In genomic region chr7:74445148-74445547, GRCm38 (mm10) we compare ENCODE assay signal across 17 mouse cellular contexts.
"Had no signal": no experiment of that assay in that cellular context is flagged by ENCODE, and none has a peak within 500 bp of the region (broad histone marks: within the 10 kb centered on the region; RNA-seq: fewer than 3 reads in every experiment).

No protein-coding gene starts in this region.

- ATAC-seq: liver, embryonic 12.5 days; midbrain, embryonic 13.5 days; midbrain, embryonic 16.5 days had no signal

- H3K9me3 ChIP-seq: liver, embryonic 12.5 days; midbrain, embryonic 10.5 days; midbrain, embryonic 13.5 days; neural tube, embryonic 12.5 days had no signal

- H3K27me3 ChIP-seq: liver, embryonic 12.5 days; midbrain, embryonic 13.5 days; neural tube, embryonic 12.5 days had no signal

- H3K36me3 ChIP-seq: liver, embryonic 12.5 days; midbrain, embryonic 10.5 days; midbrain, embryonic 13.5 days; neural tube, embryonic 12.5 days had no signal

- H3K27ac ChIP-seq: liver, embryonic 12.5 days; liver, embryonic 14.5 days; midbrain, embryonic 10.5 days; midbrain, embryonic 13.5 days; neural tube, embryonic 12.5 days had no signal

- H3K9ac ChIP-seq: liver, embryonic 12.5 days; liver, embryonic 14.5 days; lung, embryonic 14.5 days; midbrain, embryonic 13.5 days; neural tube, embryonic 12.5 days had no signal

- H3K4me1 ChIP-seq: liver, embryonic 12.5 days had no signal

- H3K4me2 ChIP-seq: liver, embryonic 12.5 days; lung, embryonic 14.5 days; midbrain, embryonic 13.5 days; neural tube, embryonic 12.5 days had no signal

- DNase-seq: lung, adult 18-20 months; lung, embryonic 14.5 days; lung, postnatal 10 days; lung, postnatal 4 days; retina, postnatal 1 day; right cerebral cortex, adult 18-20 months; right cerebral cortex, postnatal 25 days; right cerebral cortex, postnatal 4 days; spleen, adult 18-20 months; thymus, postnatal 14 days; thymus, postnatal 36 days had no signal

- H3K4me3 ChIP-seq: liver, embryonic 12.5 days; midbrain, embryonic 10.5 days; midbrain, embryonic 13.5 days; neural tube, embryonic 12.5 days had no signal
